Mouse (Mus musculus): ENCODE data around the gene Hoxb6. TPM values are rescaled to one million over a fixed set of nuclear protein-coding genes. Genes with fewer than 3 reads are reported as not detected.

Hoxb6 gene
- total RNA-seq, 1 experiment = 0.22 TPM

GRCm38 (mm10) chr11:96344878-96345159 is 52.5 kb downstream of the Hoxb6 start:
- no peaks in the 10 kb centered on the region for H3K9me3 ChIP-seq (ENCODE audit: control insufficient read depth, insufficient read depth, low read depth, low read length)
- H3K4me3 ChIP-seq (ENCODE audit: insufficient read depth in 1 of 2, low read depth in 1 of 2, low read length in 2 of 2, poor library complexity in 1 of 2, severe bottlenecking in 1 of 2) = no peak overlapping the region
- H3K27ac ChIP-seq (ENCODE audit: insufficient read depth, low read depth, low read length, poor library complexity, severe bottlenecking) = no peak overlapping the region
- DNase-seq (ENCODE audit: low read depth, low spot score) = no peak
- H3K9ac ChIP-seq (ENCODE audit: insufficient read depth, low read depth, low read length, poor library complexity, severe bottlenecking) = no peak overlapping the region
- in situ Hi-C loops (cut with MboI; ENCODE audit: low sequenced_read_pairs in 2 of 2, unreplicated experiment in 2 of 2) = no loop called here
- H3K36me3 ChIP-seq (ENCODE audit: control insufficient read depth, insufficient read depth, low read length, poor library complexity, severe bottlenecking) = no peaks in the 10 kb centered on the region
- peaks cover 0 to 10% of the 10 kb centered on the region in 2 experiments; a peak in 1 of 4 replicates for H3K4me1 ChIP-seq (ENCODE audit: control insufficient read depth in 2 of 2, insufficient read depth in 2 of 2, low read length in 2 of 2, poor library complexity in 1 of 2)
- TF ChIP-seq ZNF384 (IDR thresholded peaks at IDR 0.05; ENCODE audit: low read depth, low read length) (no peak), ZC3H11A (IDR thresholded peaks at IDR 0.05; ENCODE audit: borderline replicate concordance, low read depth, low read length) (no peak)

- H3K4me3 ChIP-seq (ENCODE audit: insufficient read depth in 1 of 2, low read depth in 1 of 2, low read length in 2 of 2, poor library complexity in 1 of 2, severe bottlenecking in 1 of 2) = peak overlapping the region; percentile 14 to 32; a peak in 2 of 4 replicates
- TF ChIP-seq ZC3H11A (IDR thresholded peaks at IDR 0.05; ENCODE audit: borderline replicate concordance, low read depth, low read length) (no peak), CHD2 (IDR thresholded peaks at IDR 0.05; ENCODE audit: low read depth, low read length) (no peak), ZNF384 (IDR thresholded peaks at IDR 0.05; ENCODE audit: low read depth, low read length) (no peak), HCFC1 (IDR thresholded peaks at IDR 0.05; ENCODE audit: borderline replicate concordance, insufficient read depth, low read length) (no peak), MAFK (IDR thresholded peaks at IDR 0.05; ENCODE audit: insufficient read depth, low read depth, low read length) (no peak)
- in situ Hi-C loops (cut with MboI; ENCODE audit: low sequenced_read_pairs in 2 of 2, unreplicated experiment in 2 of 2) = no loop called here
- no peak overlapping the region for H3K27ac ChIP-seq (ENCODE audit: insufficient read depth, low read depth, low read length, poor library complexity, severe bottlenecking)
- no peak for DNase-seq (ENCODE audit: low read depth, low spot score)
- no peaks in the 10 kb centered on the region for H3K36me3 ChIP-seq (ENCODE audit: control insufficient read depth, insufficient read depth, low read length, poor library complexity, severe bottlenecking)
- H3K9me3 ChIP-seq (ENCODE audit: control insufficient read depth, insufficient read depth, low read depth, low read length) = no peaks in the 10 kb centered on the region
- H3K4me1 ChIP-seq (ENCODE audit: control insufficient read depth in 2 of 2, insufficient read depth in 2 of 2, low read length in 2 of 2, poor library complexity in 1 of 2) = peaks cover 0 to 10% of the 10 kb centered on the region in 2 experiments; a peak in 1 of 4 replicates
- H3K9ac ChIP-seq (ENCODE audit: insufficient read depth, low read depth, low read length, poor library complexity, severe bottlenecking) = no peak overlapping the region
Measured at GRCm38 (mm10) chr11:96345220-96345892, 53.1 kb downstream of the Hoxb6 start.

- Histone ChIP-seq H3K9ac (ENCODE audit: insufficient read depth, low read depth, low read length, poor library complexity, severe bottlenecking) (no peak overlapping the region), H3K4me3 (ENCODE audit: insufficient read depth in 1 of 2, low read depth in 1 of 2, low read length in 2 of 2, poor library complexity in 1 of 2, severe bottlenecking in 1 of 2) (peak overlapping the region; percentile 14 to 32; a peak in 3 of 4 replicates), H3K9me3 (ENCODE audit: control insufficient read depth, insufficient read depth, low read depth, low read length) (no peaks in the 10 kb centered on the region), H3K27ac (ENCODE audit: insufficient read depth, low read depth, low read length, poor library complexity, severe bottlenecking) (no peak overlapping the region), H3K4me1 (ENCODE audit: control insufficient read depth in 2 of 2, insufficient read depth in 2 of 2, low read length in 2 of 2, poor library complexity in 1 of 2) (peaks cover 0 to 10% of the 10 kb centered on the region in 2 experiments; a peak in 1 of 4 replicates), H3K36me3 (ENCODE audit: control insufficient read depth, insufficient read depth, low read length, poor library complexity, severe bottlenecking) (no peaks in the 10 kb centered on the region)
- no peak for TF ChIP-seq HCFC1 (IDR thresholded peaks at IDR 0.05; ENCODE audit: borderline replicate concordance, insufficient read depth, low read length)
- no peak for TF ChIP-seq CHD2 (IDR thresholded peaks at IDR 0.05; ENCODE audit: low read depth, low read length)
- TF ChIP-seq ZC3H11A (IDR thresholded peaks at IDR 0.05; ENCODE audit: borderline replicate concordance, low read depth, low read length) = no peak
- no peak for TF ChIP-seq ZNF384 (IDR thresholded peaks at IDR 0.05; ENCODE audit: low read depth, low read length)
- TF ChIP-seq MAFK (IDR thresholded peaks at IDR 0.05; ENCODE audit: insufficient read depth, low read depth, low read length) = no peak
- in situ Hi-C loops (cut with MboI; ENCODE audit: low sequenced_read_pairs in 2 of 2, unreplicated experiment in 2 of 2) = no loop called here
- DNase-seq (ENCODE audit: low read depth, low spot score) = no peak
Measured at GRCm38 (mm10) chr11:96345893-96346806, 53.9 kb downstream of the Hoxb6 start.

- DNase-seq (ENCODE audit: low read depth, low spot score) = no peak
Measured at GRCm38 (mm10) chr11:96346916-96347520, 54.7 kb downstream of the Hoxb6 start.

More at GRCm38 (mm10) chr11:96346916-96347520, 54.7 kb downstream of the Hoxb6 start:
- Histone ChIP-seq H3K36me3 (ENCODE audit: control insufficient read depth, insufficient read depth, low read length, poor library complexity, severe bottlenecking) (no peaks in the 10 kb centered on the region), H3K9me3 (ENCODE audit: control insufficient read depth, insufficient read depth, low read depth, low read length) (no peaks in the 10 kb centered on the region), H3K4me3 (ENCODE audit: insufficient read depth in 1 of 2, low read depth in 1 of 2, low read length in 2 of 2, poor library complexity in 1 of 2, severe bottlenecking in 1 of 2) (no peak overlapping the region), H3K9ac (ENCODE audit: insufficient read depth, low read depth, low read length, poor library complexity, severe bottlenecking) (no peak overlapping the region), H3K27ac (ENCODE audit: insufficient read depth, low read depth, low read length, poor library complexity, severe bottlenecking) (no peak overlapping the region), H3K4me1 (ENCODE audit: control insufficient read depth in 2 of 2, insufficient read depth in 2 of 2, low read length in 2 of 2, poor library complexity in 1 of 2) (peaks cover 0 to 12% of the 10 kb centered on the region in 2 experiments; a peak in 1 of 4 replicates)
- no peak for TF ChIP-seq ZNF384 (IDR thresholded peaks at IDR 0.05; ENCODE audit: low read depth, low read length)
- TF ChIP-seq CHD2 (IDR thresholded peaks at IDR 0.05; ENCODE audit: low read depth, low read length) = no peak
- TF ChIP-seq MAFK (IDR thresholded peaks at IDR 0.05; ENCODE audit: insufficient read depth, low read depth, low read length) = no peak
- TF ChIP-seq HCFC1 (IDR thresholded peaks at IDR 0.05; ENCODE audit: borderline replicate concordance, insufficient read depth, low read length) = no peak
- TF ChIP-seq ZC3H11A (IDR thresholded peaks at IDR 0.05; ENCODE audit: borderline replicate concordance, low read depth, low read length) = no peak
- in situ Hi-C loops (cut with MboI; ENCODE audit: low sequenced_read_pairs in 2 of 2, unreplicated experiment in 2 of 2) = no loop called here
